Mouse (Mus musculus): ENCODE data around the gene Cux2.

Gene Cux2

DNA sequence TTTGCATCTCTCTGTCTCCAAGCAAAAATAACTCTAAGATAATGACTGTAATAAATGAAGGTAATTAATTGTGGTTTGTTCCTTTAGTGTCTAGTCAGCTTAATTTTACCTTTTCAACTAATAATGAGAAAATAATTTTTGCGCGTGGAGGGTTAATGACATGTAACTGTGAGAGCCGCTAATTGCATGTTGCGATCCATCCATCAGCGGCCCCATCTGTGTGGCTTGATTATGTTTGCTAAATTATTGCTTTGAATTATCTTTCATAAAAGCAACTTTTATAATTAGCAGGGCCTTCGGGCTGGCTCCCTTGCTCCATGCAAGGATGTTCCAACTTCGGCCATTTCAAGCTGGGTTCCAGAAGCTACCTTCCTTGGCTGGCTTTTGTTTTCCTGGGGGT is 130.7 kb downstream of the Cux2 start:
- DNase-seq (ENCODE audit: low read depth, low spot score), result no peak

DNA sequence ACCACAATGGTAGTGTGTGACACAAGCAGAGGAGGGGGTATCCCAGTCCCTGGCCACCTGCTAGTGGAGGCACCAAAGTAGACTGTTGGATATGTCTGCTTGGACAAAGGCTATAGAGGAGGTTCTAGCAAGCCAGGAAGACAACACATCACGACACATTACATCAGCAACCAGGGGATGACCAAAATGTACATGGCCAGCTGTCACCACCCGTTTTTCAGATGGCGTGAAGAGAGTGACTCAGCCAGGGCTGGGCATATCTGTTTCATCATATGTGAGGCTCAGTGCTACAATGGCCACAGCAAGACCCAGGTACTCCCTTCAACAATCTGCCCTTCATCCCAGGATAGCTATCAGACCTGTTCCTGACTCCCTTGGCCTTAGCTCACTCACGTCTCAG is 133.1 kb downstream of the Cux2 start:
- no peak for DNase-seq (ENCODE audit: low read depth, low spot score)

DNA sequence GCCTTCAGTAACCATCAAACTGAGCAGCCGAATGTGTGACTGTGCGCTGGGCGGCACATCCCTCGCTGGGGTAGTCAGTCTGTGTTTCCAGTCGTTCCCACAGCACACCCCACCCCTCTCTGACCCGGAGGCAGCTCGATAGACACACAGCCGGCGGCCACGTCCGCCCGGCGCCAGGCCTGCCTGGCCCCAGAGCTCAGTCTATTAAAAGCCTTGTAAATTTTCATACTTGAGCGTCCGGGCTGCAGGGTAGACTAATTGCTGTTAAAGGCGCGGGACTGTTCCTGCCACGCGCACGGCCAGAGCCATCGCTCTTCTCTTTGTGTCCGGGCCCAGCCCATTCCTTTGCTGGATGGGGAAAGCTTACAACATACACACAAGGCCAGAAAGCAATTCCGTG is 135.9 kb downstream of the Cux2 start:
- DNase-seq (ENCODE audit: low read depth, low spot score), result no peak

DNA sequence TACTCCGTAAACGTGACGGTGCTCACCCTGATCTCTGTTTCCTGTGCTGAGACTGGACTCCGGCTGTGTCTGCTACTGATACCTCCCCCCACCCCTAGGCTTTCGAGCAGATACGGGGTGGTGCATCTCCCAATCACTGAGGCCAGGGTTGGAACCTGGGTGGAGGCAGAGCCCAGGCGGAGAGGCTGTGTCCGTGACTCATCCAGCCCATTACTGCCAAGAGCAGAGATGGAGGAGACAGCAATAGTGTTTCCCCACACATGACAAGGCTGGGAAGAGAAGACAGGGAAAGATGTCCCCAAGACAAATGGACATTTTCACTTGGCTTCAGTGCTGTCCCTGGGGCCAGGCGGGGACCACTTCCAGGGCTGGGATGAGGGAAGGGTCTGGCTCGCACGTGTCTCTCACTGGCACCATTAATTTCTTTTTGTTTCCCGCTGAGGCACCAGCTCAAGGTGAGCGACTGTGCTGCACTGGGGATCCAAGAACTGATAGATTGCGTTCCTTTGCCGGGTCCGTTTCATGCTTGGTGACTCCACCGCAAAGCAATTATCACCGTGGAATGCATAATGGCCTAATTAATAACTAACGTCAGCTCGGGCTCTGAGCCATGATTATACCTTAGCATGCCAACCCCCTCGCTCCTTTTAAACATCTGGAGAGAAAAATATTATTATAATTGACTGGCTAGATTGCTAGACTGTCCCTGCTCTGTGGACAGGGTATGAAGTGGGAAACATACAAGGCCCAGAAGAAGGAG is 140.5 kb downstream of the Cux2 start:
- no peak for DNase-seq (ENCODE audit: low read depth, low spot score)

GRCm38 (mm10) chr5:121905671-121906070 is 144.2 kb downstream of the Cux2 start:
- no peak for DNase-seq (ENCODE audit: low read depth, low spot score)

GRCm38 (mm10) chr5:121904799-121905198 is 145.1 kb downstream of the Cux2 start:
- DNase-seq (ENCODE audit: low read depth, low spot score), result no peak

DNA sequence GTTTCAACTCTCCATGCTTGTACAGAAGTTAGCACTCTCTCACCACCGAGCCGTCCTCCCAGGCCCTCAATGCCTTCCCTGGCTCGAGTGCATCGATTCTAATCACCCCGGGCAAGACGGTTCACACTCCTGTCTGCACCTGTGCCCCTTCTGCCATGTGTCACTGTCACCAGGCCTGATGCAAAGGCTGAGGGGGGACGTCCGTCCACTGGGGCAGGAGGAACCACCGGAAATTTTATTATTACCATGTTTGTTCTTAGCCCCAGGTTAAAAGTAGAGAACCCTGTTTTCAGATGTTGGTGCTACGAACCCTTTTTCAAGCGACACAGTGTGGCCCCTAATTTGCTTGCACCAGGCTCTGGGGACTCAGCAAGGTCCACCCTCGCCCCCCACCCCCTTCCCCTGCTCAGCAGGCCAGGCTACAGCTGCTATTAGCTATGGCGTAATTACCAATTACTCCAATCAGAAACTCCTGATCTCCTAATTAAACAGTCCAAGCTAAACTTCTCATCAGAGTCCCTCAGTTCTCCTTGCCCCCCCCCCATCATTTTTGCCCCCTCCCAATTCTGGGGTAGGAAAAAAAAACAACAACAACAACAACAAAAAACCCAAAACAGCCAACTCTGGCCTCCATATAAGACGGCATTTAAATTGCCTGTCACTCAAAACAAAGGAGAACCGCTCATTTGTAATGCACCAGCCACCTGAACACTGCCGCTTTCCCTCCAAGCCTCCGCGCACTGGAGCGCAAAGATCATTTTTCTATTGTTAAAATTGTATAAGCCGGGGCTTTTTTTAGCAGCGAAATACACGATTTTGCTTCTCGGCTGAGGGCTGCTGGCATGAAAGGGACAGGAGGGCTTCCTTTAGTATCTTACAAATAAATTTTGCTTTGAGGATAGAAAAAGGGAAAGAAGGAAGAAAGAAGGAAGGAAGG is 146.8 kb downstream of the Cux2 start:
- no peak for DNase-seq (ENCODE audit: low read depth, low spot score)

DNA sequence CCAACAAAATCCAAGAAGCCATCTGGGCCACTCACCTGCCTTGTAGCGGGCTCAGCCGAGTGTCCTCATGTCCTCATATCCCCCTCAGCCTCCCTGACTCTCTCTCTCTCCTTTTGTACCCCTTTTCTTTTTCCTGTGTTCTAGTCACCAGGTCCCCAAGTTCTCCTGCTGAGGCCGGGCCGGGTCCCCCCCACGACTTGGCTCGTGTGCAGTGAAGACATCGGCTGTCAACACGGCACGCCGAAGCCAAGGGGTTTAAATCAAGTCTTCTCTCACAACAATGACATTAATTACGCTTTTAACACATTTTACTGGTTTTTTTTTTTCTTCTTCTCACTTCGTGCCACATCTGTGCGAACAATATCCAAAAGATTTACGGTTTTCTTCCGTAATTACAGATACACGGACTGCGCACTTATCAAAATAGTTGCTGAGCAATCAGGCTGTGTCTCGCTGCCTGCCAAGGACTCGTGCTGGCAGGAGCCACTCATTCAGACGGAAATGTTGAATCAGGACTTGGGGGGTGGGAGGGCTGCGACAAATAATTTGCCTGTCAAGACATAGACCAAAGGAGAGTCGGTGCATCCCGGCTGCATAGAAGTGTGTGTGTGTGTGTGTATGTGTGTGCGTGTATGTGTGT is 154.7 kb downstream of the Cux2 start:
- DNase-seq (ENCODE audit: low read depth, low spot score), result no peak

GRCm38 (mm10) chr5:121894647-121895046 is 155.3 kb downstream of the Cux2 start:
- DNase-seq (ENCODE audit: low read depth, low spot score), result no peak

GRCm38 (mm10) chr5:121893581-121893980 is 156.3 kb downstream of the Cux2 start:
- DNase-seq (ENCODE audit: low read depth, low spot score), result no peak

DNA sequence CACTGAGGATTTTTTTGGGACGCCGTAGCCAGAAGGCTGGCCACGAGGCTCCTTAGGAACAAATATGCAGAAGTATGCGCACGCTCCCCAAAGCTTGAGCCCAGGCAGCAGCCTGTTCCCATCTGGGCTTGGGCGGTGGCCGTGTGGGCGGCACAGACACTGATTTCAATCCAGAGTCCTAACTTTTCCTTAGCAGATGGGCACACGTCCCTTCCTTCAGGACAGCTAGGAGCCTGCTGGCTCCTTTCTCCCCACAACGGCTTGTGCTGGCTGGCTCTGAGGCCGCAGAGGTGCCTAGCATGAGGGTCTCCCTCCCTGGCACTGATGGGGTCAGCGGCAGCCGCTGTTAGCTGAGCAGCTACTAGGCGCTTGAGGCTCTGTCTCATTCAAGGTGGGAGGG is 157.6 kb downstream of the Cux2 start:
- no peak for DNase-seq (ENCODE audit: low read depth, low spot score)

DNA sequence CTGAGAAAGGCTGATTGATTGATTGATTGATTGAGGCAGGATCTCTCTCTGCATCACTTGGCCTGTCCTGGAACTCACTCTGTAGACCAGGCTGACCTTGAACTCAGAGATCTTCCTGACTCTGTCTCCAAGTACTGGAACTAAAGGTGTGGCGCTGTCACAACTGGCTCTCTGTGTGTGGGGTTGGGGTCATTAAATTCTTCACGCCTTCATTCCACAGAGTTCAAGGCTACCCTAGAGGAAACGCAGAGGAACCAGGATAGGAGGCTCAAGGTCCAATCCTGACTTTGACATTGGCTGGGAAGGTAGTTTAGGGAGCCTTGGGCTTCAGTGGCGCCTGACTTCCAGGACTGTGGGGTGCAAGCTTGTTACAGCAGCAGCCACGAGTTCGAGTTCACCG is 159.0 kb downstream of the Cux2 start:
- DNase-seq (ENCODE audit: low read depth, low spot score), result no peak

DNA sequence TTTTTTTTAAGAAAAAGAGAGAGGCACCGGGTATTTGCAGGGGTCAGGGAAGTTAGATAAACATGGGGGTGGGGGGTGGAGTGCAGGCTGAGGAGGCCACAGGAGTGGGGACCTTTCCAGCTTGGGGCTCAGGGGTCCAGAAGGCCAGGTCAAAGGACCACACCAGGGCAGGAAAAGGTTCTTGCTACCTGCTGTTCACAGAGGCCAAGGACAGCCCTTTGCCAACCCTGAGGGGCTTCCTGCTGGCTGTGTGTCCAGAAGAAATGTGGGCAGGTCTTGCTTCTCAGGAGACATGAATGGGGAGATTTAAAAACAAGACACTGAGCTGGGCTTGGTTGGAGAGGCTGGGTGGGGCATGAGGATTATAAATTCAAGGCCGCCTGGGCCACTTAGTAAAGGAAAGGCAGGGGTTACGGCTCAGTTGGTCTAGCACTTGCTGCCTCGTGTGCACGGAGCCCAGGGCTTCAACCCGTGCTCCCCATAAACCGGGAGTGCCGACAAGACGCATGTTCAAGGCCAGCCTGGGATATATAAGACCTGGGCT is 160.0 kb downstream of the Cux2 start:
- no peak for DNase-seq (ENCODE audit: low read depth, low spot score)

- no peak for DNase-seq (ENCODE audit: low read depth, low spot score)
These were observed 160.5 kb downstream of the Cux2 start for GRCm38 (mm10) chr5:121889375-121889774.

GRCm38 (mm10) chr5:121883356-121883755 is 166.5 kb downstream of the Cux2 start:
- DNase-seq (ENCODE audit: low read depth, low spot score), result no peak

DNA sequence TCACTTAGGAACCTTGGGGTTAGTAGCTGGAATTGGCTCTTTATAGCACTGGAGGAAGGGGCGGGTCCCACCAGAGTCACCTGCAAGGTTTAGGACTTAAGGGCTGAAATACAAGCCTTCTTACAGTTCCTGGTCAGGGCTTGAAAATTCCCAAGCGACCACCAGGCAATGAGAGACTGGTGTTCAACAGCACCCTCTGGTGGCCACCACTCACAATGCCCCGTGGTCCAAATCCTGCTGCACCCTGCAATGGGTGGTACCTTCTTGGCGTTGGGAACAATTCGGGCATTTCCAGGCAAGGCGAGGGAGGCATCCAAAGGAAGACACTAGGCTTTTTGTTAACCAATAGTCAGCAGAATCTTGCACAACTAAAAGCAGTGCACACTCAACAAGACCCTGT is 170.7 kb downstream of the Cux2 start:
- no peak for DNase-seq (ENCODE audit: low read depth, low spot score)

GRCm38 (mm10) chr5:121878703-121879102 is 171.2 kb downstream of the Cux2 start:
- DNase-seq (ENCODE audit: low read depth, low spot score), result no peak

- DNase-seq (ENCODE audit: low read depth, low spot score), result no peak
These were observed 173.0 kb downstream of the Cux2 start for GRCm38 (mm10) chr5:121876901-121877300.

GRCm38 (mm10) chr5:121875041-121875440 is 174.9 kb downstream of the Cux2 start:
- DNase-seq (ENCODE audit: low read depth, low spot score), result no peak

DNA sequence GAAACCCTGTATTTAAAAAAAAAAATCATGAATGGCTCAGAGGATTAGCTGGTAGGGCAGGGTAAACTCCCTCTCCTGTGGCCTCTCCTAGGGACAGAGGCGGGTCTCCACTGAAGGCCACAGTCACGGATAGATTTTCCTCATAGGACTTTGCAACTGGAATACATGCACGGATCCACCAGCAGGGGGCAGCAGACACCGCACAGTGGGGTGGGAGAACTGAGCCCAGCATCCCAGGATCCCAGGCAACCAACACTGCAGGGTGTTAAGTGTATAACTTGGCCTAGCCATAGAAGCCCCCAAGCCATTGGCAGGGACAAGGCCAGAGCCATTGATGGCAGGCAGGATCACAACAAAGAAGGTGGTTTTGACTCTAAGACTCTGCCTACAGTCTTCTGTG is 177.7 kb downstream of the Cux2 start:
- peak; percentile 74 for DNase-seq (ENCODE audit: low read depth, low spot score)

- no peak for DNase-seq (ENCODE audit: low read depth, low spot score)
These were observed 178.3 kb downstream of the Cux2 start for GRCm38 (mm10) chr5:121871515-121872030.

- no peak for DNase-seq (ENCODE audit: low read depth, low spot score)
These were observed 179.1 kb downstream of the Cux2 start for GRCm38 (mm10) chr5:121870832-121871231.

All from embryo, embryonic 11.5 days (tissue).